Mouse (Mus musculus): ENCODE results near the gene U2surp. TPM values are rescaled to one million over a fixed set of nuclear protein-coding genes. Genes with fewer than 3 reads are reported as not detected.
"Not testable (repeated sequence)": the region's sequence is repeated elsewhere in the genome, so short reads cannot be mapped to it uniquely, and the experiment has no call there.

The U2surp gene
- total RNA-seq, 2 experiments from 2014 or later = 24.6 to 25.2 TPM

DNA sequence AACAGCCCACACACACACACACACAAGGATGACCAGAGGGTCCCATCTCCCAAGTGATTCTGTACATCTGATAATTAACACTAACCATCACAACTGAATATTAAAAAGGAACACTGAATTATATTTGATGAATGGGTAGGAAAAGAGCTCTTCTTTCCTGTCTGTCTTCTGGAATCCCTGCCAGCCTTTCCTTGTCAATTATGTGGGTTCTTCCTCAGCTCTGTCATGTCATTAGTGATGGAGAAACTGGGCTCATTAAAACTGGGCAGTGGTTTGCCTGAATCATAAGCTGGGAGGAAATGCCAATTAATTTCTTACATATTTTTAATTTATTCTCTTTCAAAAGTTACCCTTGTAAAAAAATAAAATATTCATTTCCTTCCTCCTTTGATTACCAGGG is 29.4 kb upstream of the U2surp start:
- intact Hi-C loops (cut with DNase I; ENCODE audit: low total_unique reads) = no loop called here
- DNase-seq = no peak

DNA sequence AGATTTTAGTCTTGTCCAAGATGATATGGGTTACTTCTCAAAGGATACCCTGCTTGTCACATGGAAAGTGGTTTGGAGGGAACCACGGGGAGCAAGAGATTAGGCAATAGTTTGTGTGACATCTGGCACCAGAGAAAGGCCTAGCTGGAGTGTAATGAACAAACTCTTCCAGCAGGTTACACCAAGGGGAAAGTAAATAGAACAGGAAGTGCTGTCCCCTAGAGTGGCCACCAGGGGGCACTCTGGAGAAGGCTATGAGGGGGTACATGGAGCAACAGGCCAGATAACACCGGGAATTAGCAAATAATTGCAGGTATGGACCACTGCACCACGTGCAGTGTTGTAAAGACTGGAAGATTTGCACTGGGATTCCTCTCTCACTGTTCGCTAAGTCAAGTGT is 28.7 kb upstream of the U2surp start:
- peak; percentile 48 for DNase-seq
- intact Hi-C loops (cut with DNase I; ENCODE audit: low total_unique reads) = no loop called here

GRCm38 (mm10) chr9:95539176-95539800 is 27.5 kb upstream of the U2surp start:
- DNase-seq = no peak
- intact Hi-C loops (cut with DNase I; ENCODE audit: low total_unique reads) = loop anchor here (10.0 kb wide), 2 partner anchors 156 to 316 kb away; partner anchors contain the start of gene Atr

DNA sequence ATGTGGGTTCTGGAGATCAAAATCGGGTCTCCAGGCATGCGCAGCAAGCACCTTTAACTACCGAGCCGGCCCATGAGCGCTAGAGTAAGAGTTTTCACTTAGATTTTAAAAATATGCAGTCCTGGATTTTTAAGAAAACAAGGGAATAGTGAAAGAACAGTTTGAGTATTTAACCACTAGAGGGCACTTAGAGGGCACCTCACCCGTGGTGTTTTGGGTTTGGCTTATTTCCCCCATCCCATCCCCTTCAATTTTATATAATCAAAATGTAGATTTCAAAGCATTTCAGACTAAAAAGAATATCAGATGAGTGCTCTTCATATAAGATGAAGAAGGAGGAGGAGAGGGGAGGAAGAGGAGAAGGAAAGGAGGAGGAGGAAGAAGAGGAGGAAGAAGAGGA is 22.0 kb upstream of the U2surp start:
- DNase-seq = no peak
- intact Hi-C loops (cut with DNase I; ENCODE audit: low total_unique reads) = loop anchor here (10.0 kb wide), 2 partner anchors 161 to 321 kb away; partner anchors contain the start of gene Atr

GRCm38 (mm10) chr9:95531144-95531543 is 19.3 kb upstream of the U2surp start:
- no peak for DNase-seq
- intact Hi-C loops (cut with DNase I; ENCODE audit: low total_unique reads) = loop anchor here (10.0 kb wide), 2 partner anchors 164 to 324 kb away; partner anchors contain the start of gene Atr

- no peak for DNase-seq
- intact Hi-C loops (cut with DNase I; ENCODE audit: low total_unique reads) = no loop called here
Measured at GRCm38 (mm10) chr9:95527676-95528075, 15.9 kb upstream of the U2surp start.

GRCm38 (mm10) chr9:95525961-95526360 is 14.2 kb upstream of the U2surp start:
- intact Hi-C loops (cut with DNase I; ENCODE audit: low total_unique reads) = no loop called here
- DNase-seq = peak; percentile 22

DNA sequence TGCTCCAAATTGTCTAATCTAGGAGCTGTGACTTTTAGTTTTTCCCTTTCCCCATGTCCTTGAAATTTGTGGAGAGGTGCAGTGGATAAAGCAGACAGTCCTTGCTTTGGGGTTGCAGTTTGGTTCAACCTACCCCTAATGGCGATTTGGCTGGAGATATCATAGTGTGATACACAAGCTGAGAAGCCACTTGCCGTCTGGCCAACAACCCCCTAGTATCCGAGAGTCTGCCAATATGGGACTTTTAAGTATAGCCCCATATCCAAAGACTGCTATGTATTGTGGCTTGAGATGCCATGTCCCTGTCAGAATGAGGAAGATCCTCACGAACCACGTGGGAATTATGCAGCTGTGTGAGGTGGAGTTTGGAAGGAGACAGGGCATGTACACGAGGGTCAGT is 13.6 kb upstream of the U2surp start:
- intact Hi-C loops (cut with DNase I; ENCODE audit: low total_unique reads) = no loop called here
- DNase-seq = no peak

DNA sequence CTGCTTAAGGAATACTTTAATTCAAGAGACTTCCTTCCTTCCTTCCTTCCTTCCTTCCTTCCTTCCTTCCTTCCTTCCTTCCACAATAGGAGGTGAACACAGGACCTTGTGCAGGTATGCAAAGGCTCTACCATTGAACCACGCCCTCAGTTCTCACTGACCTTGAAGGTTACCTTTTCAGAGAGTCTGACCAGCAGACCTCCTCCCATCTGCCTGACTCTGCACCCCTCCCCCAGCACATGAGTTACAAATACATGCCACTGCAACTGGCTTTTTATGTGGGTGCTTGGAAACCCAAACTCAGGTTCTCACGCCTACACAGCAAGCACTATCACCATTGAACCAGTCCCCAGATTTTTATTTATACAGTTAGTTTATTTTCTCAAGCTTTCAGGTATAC is 10.8 kb upstream of the U2surp start:
- DNase-seq = no peak
- intact Hi-C loops (cut with DNase I; ENCODE audit: low total_unique reads) = no loop called here

DNA sequence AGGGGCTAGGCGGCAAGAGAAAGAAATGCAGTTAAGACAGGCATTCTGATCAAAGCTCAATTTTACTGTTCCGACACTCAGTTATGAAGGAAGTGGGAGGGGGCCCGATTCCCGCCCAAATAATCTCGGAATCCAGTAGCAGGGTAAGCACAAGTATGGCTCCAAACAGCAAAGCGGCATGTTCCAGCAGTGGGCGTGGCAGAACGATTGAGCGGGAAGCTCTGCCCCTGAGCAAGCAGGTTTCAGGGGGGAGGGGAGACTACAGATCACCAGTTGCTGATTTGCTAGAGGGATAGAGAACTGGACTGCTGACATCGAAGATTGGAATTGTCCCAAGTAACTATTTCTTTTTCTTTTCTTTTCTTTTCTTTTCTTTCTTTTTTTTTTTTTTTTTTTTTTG is 9.8 kb upstream of the U2surp start:
- no peak for DNase-seq
- intact Hi-C loops (cut with DNase I; ENCODE audit: low total_unique reads) = no loop called here

GRCm38 (mm10) chr9:95521031-95521430 is 9.2 kb upstream of the U2surp start:
- intact Hi-C loops (cut with DNase I; ENCODE audit: low total_unique reads) = no loop called here
- DNase-seq = no peak

- intact Hi-C loops (cut with DNase I; ENCODE audit: low total_unique reads) = no loop called here
- no peak for DNase-seq
Measured at GRCm38 (mm10) chr9:95520563-95520962, 8.8 kb upstream of the U2surp start.

DNA sequence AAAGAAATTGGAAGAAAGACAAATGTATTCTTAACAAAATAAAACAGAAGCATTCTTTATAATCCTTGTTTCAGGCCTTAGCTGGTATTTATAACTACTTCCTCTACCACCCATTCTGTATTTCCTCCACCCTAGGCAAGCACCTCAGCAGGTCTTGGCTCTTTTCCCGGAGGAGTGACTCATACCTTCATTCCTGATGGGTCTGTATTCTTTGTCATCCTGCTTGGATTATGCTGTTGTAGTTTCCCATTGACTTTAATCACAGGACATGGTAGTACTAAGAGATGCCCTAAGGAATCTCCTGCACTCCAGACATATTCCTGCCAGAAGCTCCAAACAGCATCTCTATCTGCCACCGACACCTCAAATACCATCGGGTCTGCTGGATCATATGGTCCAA is 2.6 kb upstream of the U2surp start:
- DNase-seq = not testable (repeated sequence)

DNA sequence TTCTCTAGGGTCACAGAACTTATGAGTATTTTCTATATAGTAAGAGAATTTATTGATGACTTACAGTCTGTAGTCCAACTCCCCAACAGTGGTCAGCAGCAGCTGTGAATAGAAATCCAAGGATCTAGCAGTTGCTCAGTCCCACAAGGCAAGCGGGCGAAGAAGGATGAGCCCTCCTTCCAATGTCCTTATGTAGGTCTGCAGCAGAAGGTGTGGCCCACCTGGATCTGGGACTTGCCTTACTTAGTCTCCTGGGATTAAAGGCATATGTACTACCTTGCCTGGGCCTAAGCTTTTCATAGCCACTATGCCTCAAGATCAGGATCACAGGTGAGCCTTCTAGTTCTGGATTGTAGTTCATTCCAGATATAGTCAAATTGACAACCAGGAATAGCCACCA is 2.0 kb upstream of the U2surp start:
- DNase-seq = no peak
- intact Hi-C loops (cut with DNase I; ENCODE audit: low total_unique reads) = no loop called here

More for the DNA sequence above, 2.6 kb upstream of the U2surp start:
- intact Hi-C loops (cut with DNase I; ENCODE audit: low total_unique reads) = not testable (repeated sequence)

DNA sequence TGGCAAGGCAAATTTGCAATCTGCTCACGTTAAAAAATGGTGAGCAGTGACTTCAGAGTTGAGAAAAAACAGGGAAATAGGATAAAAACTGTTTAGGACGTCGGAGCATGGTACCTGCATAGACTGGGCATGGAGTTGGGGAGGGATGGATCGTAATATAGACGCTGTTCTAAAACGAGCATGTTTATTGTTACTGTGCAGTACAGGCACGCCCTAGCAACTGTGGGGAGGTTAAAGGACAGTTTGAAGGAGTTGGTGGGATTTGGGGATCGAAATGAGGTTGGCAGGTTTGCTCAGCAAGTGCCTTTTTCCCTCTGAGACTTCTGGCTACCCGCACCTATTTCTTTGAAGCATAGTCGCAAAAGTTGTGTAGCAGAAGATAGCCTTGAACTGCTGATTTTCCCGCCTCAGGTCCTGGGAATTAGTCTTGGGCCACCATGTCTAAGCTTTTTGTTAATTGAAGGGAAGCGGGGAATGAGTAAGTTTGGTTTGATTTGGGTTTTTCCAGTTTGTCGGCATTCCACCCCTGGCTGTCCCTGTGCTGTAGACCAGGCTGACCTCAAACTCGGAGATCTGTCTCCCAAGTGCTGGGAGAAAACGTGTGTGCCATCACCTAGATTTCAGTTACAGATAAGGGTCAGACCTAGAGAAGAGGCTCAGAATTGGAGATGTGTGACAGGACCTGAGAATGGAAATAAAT is 685 bp upstream of the U2surp start:
- intact Hi-C loops (cut with DNase I; ENCODE audit: low total_unique reads) = no loop called here
- DNase-seq = no peak

GRCm38 (mm10) chr9:95510693-95511404 is 947 bp downstream of the U2surp start:
- intact Hi-C loops (cut with DNase I; ENCODE audit: low total_unique reads) = no loop called here
- no peak for DNase-seq

- DNase-seq = no peak
- intact Hi-C loops (cut with DNase I; ENCODE audit: low total_unique reads) = loop anchor here (10.0 kb wide), 1 partner anchor 349 kb away; the partner anchor contains the start of gene Atr
Measured at GRCm38 (mm10) chr9:95505666-95506065, 6.1 kb downstream of the U2surp start.

GRCm38 (mm10) chr9:95499848-95500247 is 11.9 kb downstream of the U2surp start:
- intact Hi-C loops (cut with DNase I; ENCODE audit: low total_unique reads) = loop anchor here (10.0 kb wide), 1 partner anchor 355 kb away; the partner anchor contains the start of gene Atr
- no peak for DNase-seq

DNA sequence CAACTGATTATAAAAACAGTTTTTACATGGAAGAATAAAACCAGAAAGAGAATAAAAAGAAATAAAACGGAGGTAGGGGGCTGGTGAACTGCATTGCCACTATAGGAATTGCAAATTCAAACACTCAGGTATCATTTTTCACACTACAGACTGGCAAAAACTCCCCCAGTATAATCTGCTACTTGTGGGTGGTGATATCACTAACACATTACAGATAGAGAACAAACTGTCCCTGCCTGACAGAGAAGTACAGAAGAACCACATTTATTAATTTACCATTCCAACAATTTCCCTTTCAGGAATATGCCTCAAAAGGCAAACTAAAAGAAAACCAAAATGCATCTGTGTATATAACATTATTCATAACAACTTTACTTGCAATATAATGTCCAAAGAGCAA is 16.8 kb downstream of the U2surp start:
- no peak for DNase-seq
- intact Hi-C loops (cut with DNase I; ENCODE audit: low total_unique reads) = no loop called here

DNA sequence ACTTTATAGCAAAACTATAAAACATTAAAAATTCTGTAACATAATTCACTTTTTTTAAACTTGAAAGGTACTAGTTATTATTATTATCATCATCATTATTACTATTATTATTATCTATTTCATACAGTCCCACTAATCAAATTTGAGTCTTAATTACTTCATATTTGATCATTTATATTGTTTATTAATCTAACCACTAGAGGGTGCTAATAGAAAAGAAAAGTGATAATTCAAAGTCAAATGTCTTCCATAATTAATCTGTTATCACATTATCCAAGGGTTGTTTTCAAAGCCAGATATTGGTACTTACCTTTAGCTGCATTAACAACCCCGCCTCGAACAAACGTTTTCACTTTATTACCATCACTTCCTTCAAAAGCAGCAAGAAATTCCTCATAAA is 18.4 kb downstream of the U2surp start:
- no peak for DNase-seq
- intact Hi-C loops (cut with DNase I; ENCODE audit: low total_unique reads) = no loop called here

Measured in gastrocnemius, postnatal 14 days (tissue).